Mouse (Mus musculus) lung, postnatal 4 days (tissue): ENCODE results near the gene Acvrl1.
A peak's percentile ranks its signal among the peaks of the same experiment; 100 is the strongest.

Source experiments
- DNase-seq, 2 experiments: peaks; one replicate each; pipeline ENCODE4 v3.0.0; 2021

The Acvrl1 gene

GRCm38 (mm10) chr15:101143494-101143893 lies 15.2 kb downstream of the Acvrl1 start:
- peak in 1 of 2 experiments; percentile 64 for DNase-seq

- peak in 1 of 2 experiments; percentile 35 for DNase-seq
Measured at GRCm38 (mm10) chr15:101144176-101144575, 15.9 kb downstream of the Acvrl1 start.

- peak in 1 of 2 experiments; percentile 26 for DNase-seq
Measured at GRCm38 (mm10) chr15:101144779-101145178, 16.5 kb downstream of the Acvrl1 start.

- DNase-seq, result peak; percentile 98 to 99
Measured at GRCm38 (mm10) chr15:101145424-101146099, 17.2 kb downstream of the Acvrl1 start.

GRCm38 (mm10) chr15:101146100-101146965 lies 18.0 kb downstream of the Acvrl1 start:
- DNase-seq, result peak in 1 of 2 experiments; percentile 60

GRCm38 (mm10) chr15:101147115-101147909 lies 19.0 kb downstream of the Acvrl1 start:
- peak in 1 of 2 experiments; percentile 38 for DNase-seq

GRCm38 (mm10) chr15:101147910-101148273 lies 19.6 kb downstream of the Acvrl1 start:
- peak; percentile 70 to 83 for DNase-seq

GRCm38 (mm10) chr15:101148604-101149003 lies 20.3 kb downstream of the Acvrl1 start:
- DNase-seq, result no peak

- DNase-seq, result peak in 1 of 2 experiments; percentile 13
Measured at GRCm38 (mm10) chr15:101151409-101152261, 23.3 kb downstream of the Acvrl1 start.

- DNase-seq, result no peak
Measured at GRCm38 (mm10) chr15:101154700-101155616, 26.6 kb downstream of the Acvrl1 start.

- no peak for DNase-seq
Measured at GRCm38 (mm10) chr15:101160128-101160527, 31.8 kb downstream of the Acvrl1 start.

- no peak for DNase-seq
Measured at GRCm38 (mm10) chr15:101160591-101160990, 32.3 kb downstream of the Acvrl1 start.

GRCm38 (mm10) chr15:101161534-101161933 lies 33.2 kb downstream of the Acvrl1 start:
- no peak for DNase-seq

- DNase-seq, result peak; percentile 54 to 81
Measured at GRCm38 (mm10) chr15:101163056-101163458, 34.7 kb downstream of the Acvrl1 start.

GRCm38 (mm10) chr15:101163854-101164253 lies 35.5 kb downstream of the Acvrl1 start:
- no peak for DNase-seq

GRCm38 (mm10) chr15:101164291-101164690 lies 36.0 kb downstream of the Acvrl1 start:
- DNase-seq, result no peak

- peak in 1 of 2 experiments; percentile 45 for DNase-seq
Measured at GRCm38 (mm10) chr15:101165658-101166437, 37.5 kb downstream of the Acvrl1 start.

GRCm38 (mm10) chr15:101167553-101167952 lies 39.2 kb downstream of the Acvrl1 start:
- DNase-seq, result no peak

GRCm38 (mm10) chr15:101169910-101170309 lies 41.6 kb downstream of the Acvrl1 start:
- DNase-seq, result no peak

- no peak for DNase-seq
Measured at GRCm38 (mm10) chr15:101170413-101170980, 42.2 kb downstream of the Acvrl1 start.
